Comparison of ENCODE assay signal across 15 mouse cellular contexts in genomic region chr14:48349392-48350044, GRCm38 (mm10).
DNase-seq lines count a peak whose midpoint lies in the region; ATAC-seq and TF ChIP-seq lines count a peak whose summit lies in the region.
"Had no signal": no experiment of that assay in that cellular context is flagged by ENCODE, and none has a peak within 500 bp of the region (broad histone marks: within the 10 kb centered on the region; RNA-seq: fewer than 3 reads in every experiment).

No protein-coding gene starts in this region.

- DNase-seq in hindbrain, embryonic 10.5 days (ENCODE audit: low spot score): no peak
- peak; percentile 20 for DNase-seq in hindbrain, postnatal 0 days (ENCODE audit: low spot score)
- no peak for DNase-seq in lung, postnatal 14 days
- no peak for DNase-seq in frontal cortex, postnatal 25 days (ENCODE audit: low spot score in 2 of 2)
- no peak for DNase-seq in thymus, postnatal 4 days
- DNase-seq: cerebellum, adult 8-10 months; lung, postnatal 4 days; thymus, postnatal 25 days had no signal

- H3K27me3 ChIP-seq in hindbrain, embryonic 13.5 days: no peaks in the 10 kb centered on the region
- H3K27me3 ChIP-seq in hindbrain, embryonic 10.5 days (ENCODE audit: insufficient read depth, poor library complexity, severe bottlenecking): no peaks in the 10 kb centered on the region
- H3K27me3 ChIP-seq in forebrain, embryonic 12.5 days: no peaks in the 10 kb centered on the region; the same call in 1 of the 2 replicates
- no peaks in the 10 kb centered on the region for H3K27me3 ChIP-seq in hindbrain, postnatal 0 days (ENCODE audit: insufficient read depth, low read length)
- no peaks in the 10 kb centered on the region for H3K27me3 ChIP-seq in neural tube, embryonic 14.5 days (ENCODE audit: control insufficient read depth, insufficient read depth, low read length)
- H3K27me3 ChIP-seq: kidney, embryonic 15.5 days; stomach, embryonic 15.5 days had no signal

- TF ChIP-seq CTCF in hindbrain, postnatal 0 days (IDR thresholded peaks at IDR 0.05; ENCODE audit: low read depth): no peak

- no peaks in the 10 kb centered on the region for H3K36me3 ChIP-seq in hindbrain, embryonic 13.5 days
- no peaks in the 10 kb centered on the region for H3K36me3 ChIP-seq in hindbrain, embryonic 10.5 days
- no peaks in the 10 kb centered on the region for H3K36me3 ChIP-seq in forebrain, embryonic 12.5 days (replicated peaks)
- no peaks in the 10 kb centered on the region for H3K36me3 ChIP-seq in hindbrain, postnatal 0 days (ENCODE audit: insufficient read depth, low read length)
- H3K36me3 ChIP-seq in neural tube, embryonic 14.5 days (ENCODE audit: control insufficient read depth, insufficient read depth, low read length): no peaks in the 10 kb centered on the region
- H3K36me3 ChIP-seq: kidney, embryonic 15.5 days; stomach, embryonic 15.5 days had no signal

- WGBS in hindbrain, embryonic 13.5 days: 51% methylated on average over 9 of the region's 9 CpGs
- 77% methylated on average over 9 of the region's 9 CpGs for WGBS in hindbrain, embryonic 10.5 days
- 53% methylated on average over 9 of the region's 9 CpGs for WGBS in forebrain, embryonic 12.5 days
- WGBS in hindbrain, postnatal 0 days: 64% methylated on average over 9 of the region's 9 CpGs
- whole genome bisulfite sequencing in neural tube, embryonic 14.5 days: 50% methylated on average over 9 of the region's 9 CpGs

- ATAC-seq in hindbrain, embryonic 13.5 days (ENCODE audit: low FRiP score): peak; percentile 61
- peak; percentile 53; the same call in 1 of the 2 replicates for ATAC-seq in forebrain, embryonic 12.5 days (ENCODE audit: low FRiP score)
- ATAC-seq in hindbrain, postnatal 0 days: peak; percentile 15; the same call in 1 of the 2 replicates
- peak; percentile 79; the same call in 1 of the 2 replicates for ATAC-seq in neural tube, embryonic 14.5 days (ENCODE audit: low read depth)

- H3K4me3 ChIP-seq in hindbrain, embryonic 13.5 days: no peak overlapping the region
- H3K4me3 ChIP-seq in hindbrain, embryonic 10.5 days: no peak overlapping the region
- no peak overlapping the region for H3K4me3 ChIP-seq in forebrain, embryonic 12.5 days (replicated peaks)
- no peak overlapping the region for H3K4me3 ChIP-seq in hindbrain, postnatal 0 days (ENCODE audit: low read length)
- no peak overlapping the region for H3K4me3 ChIP-seq in neural tube, embryonic 14.5 days (ENCODE audit: low read depth, low read length)
- H3K4me3 ChIP-seq: kidney, embryonic 15.5 days; layer of hippocampus, adult 2 months; stomach, embryonic 15.5 days had no signal

- no peak overlapping the region for H3K4me2 ChIP-seq in hindbrain, embryonic 13.5 days
- H3K4me2 ChIP-seq in forebrain, embryonic 12.5 days: peak overlapping the region; percentile 34
- H3K4me2 ChIP-seq in hindbrain, postnatal 0 days (ENCODE audit: low read depth, low read length): no peak overlapping the region
- H3K4me2 ChIP-seq in neural tube, embryonic 14.5 days (ENCODE audit: low read depth, low read length): peak overlapping the region; percentile 11; the same call in 1 of the 2 replicates
- H3K4me2 ChIP-seq: kidney, embryonic 15.5 days; stomach, embryonic 15.5 days had no signal

- peaks cover 4% of the 10 kb centered on the region for H3K4me1 ChIP-seq in hindbrain, embryonic 13.5 days (replicated peaks)
- H3K4me1 ChIP-seq in hindbrain, embryonic 10.5 days (replicated peaks): 0 out of 2 replicates have a peak, but pooled peaks cover 9% of the 10 kb centered on the region
- H3K4me1 ChIP-seq in forebrain, embryonic 12.5 days: peaks cover 9% of the 10 kb centered on the region
- H3K4me1 ChIP-seq in hindbrain, postnatal 0 days (ENCODE audit: insufficient read depth, low read length): no peaks in the 10 kb centered on the region
- no peaks in the 10 kb centered on the region for H3K4me1 ChIP-seq in neural tube, embryonic 14.5 days (ENCODE audit: control insufficient read depth, insufficient read depth, low read length)
- H3K4me1 ChIP-seq: kidney, embryonic 15.5 days; stomach, embryonic 15.5 days had no signal

- no peak overlapping the region for H3K27ac ChIP-seq in hindbrain, embryonic 13.5 days
- no peak overlapping the region for H3K27ac ChIP-seq in hindbrain, embryonic 10.5 days
- H3K27ac ChIP-seq in forebrain, embryonic 12.5 days: no peak overlapping the region
- H3K27ac ChIP-seq in hindbrain, postnatal 0 days: no peak overlapping the region
- H3K27ac ChIP-seq in neural tube, embryonic 14.5 days (ENCODE audit: low read depth, low read length): no peak overlapping the region
- H3K27ac ChIP-seq: kidney, embryonic 15.5 days; layer of hippocampus, adult 2 months; liver, embryonic 14.5 days; stomach, embryonic 15.5 days had no signal

- no peaks in the 10 kb centered on the region for H3K9me3 ChIP-seq in hindbrain, embryonic 13.5 days
- no peaks in the 10 kb centered on the region for H3K9me3 ChIP-seq in hindbrain, embryonic 10.5 days
- no peaks in the 10 kb centered on the region for H3K9me3 ChIP-seq in forebrain, embryonic 12.5 days
- no peaks in the 10 kb centered on the region for H3K9me3 ChIP-seq in hindbrain, postnatal 0 days (ENCODE audit: low read length)
- no peaks in the 10 kb centered on the region for H3K9me3 ChIP-seq in neural tube, embryonic 14.5 days (ENCODE audit: control insufficient read depth, low read length)
- H3K9me3 ChIP-seq: kidney, embryonic 15.5 days; stomach, embryonic 15.5 days had no signal

- H3K9ac ChIP-seq in hindbrain, embryonic 13.5 days: no peak overlapping the region
- no peak overlapping the region for H3K9ac ChIP-seq in forebrain, embryonic 12.5 days
- H3K9ac ChIP-seq in hindbrain, postnatal 0 days (replicated peaks; ENCODE audit: low read length): no peak overlapping the region
- no peak overlapping the region for H3K9ac ChIP-seq in neural tube, embryonic 14.5 days (replicated peaks; ENCODE audit: low read depth, low read length)
- H3K9ac ChIP-seq: kidney, embryonic 15.5 days; liver, embryonic 14.5 days; stomach, embryonic 15.5 days had no signal

Comparison
In these comparisons a context has a peak if more than half of its experiments do, and no peak if none do; other contexts are left out.
1. ATAC-seq: peak in every context shown above with its lines; median percentile 79 in neural tube, embryonic 14.5 days; 61 in hindbrain, embryonic 13.5 days; 53 in forebrain, embryonic 12.5 days; 15 in hindbrain, postnatal 0 days.
2. H3K4me2 ChIP-seq: peak in forebrain, embryonic 12.5 days (single experiment) and neural tube, embryonic 14.5 days (single experiment); none in hindbrain, embryonic 13.5 days (single experiment) and hindbrain, postnatal 0 days (single experiment).